Mouse (Mus musculus): ENCODE data around the gene Dctn2.
A peak's percentile ranks its signal among the peaks of the same experiment; 100 is the strongest.

The Dctn2 gene

DNA sequence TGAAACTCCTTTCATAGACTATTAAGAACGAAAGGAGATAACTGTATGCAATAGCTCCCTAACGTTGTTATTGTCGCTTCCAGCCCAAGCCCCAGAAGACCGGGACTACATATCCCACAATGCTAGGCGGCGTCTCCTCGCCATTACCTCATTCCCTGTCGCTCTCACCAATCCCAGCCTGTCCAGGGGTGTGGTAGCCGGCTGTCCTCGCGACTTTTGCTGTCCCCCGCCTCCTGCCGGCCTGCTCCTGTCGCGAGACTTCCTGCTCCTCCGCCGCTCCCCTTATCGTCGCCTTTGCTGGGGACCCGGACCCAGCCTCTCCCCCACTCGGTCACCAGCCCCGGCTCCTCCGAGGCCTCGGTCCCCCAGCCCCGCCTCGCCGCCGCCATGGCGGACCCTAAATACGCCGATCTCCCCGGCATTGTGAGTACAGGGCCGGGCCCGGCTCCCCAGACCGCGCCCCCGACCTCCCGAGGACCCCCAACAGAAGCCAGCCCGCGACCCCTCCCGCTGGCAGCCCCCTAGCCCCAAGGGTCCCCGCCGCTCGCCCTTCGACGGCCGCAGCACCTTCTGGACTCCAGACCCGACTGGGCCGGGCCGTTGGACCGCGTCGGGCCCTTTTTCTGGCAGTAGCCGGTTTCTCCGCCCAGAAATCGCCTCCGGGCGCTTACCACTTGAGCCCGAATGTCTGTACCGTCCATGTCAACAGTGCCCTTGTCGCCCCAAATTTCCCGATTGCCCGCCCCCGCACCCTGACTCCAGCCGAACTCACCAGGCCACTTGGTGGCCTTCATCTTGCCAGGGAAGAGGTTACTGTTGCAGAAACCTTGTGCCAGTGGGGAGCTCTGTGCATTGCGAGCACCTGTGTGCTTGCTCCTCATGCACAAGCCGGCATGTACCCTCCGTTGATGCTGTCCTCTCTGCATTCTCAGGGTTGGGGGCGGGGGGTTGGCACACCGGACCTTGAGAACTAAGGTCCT, at the start of gene Dctn2:
Gene Dctn2 (plus strand): TSS at position 257 of the 980 bp plus-strand sequence.
- DNase-seq (ENCODE audit: low spot score), result peak; percentile 96

DNA sequence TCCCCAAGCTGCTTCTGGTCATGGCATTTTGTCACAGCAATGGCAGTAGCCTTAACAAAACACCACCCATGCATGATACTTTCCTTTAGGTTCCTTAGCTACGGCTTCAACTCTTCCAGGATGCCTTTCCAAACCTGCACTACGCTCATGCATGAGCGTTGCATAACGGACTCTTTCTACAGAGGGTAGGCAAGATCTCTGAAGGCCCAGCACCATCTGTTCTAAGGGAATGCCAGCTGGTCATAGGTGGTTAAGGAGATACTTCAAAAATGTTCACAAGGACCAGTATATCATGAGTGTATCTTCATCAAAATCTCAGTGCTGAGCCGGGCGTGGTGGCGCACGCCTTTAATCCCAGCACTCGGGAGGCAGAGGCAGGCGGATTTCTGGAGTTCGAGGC, 49.7 kb upstream of the Dctn2 start:
- no peak for DNase-seq (ENCODE audit: low spot score)

DNA sequence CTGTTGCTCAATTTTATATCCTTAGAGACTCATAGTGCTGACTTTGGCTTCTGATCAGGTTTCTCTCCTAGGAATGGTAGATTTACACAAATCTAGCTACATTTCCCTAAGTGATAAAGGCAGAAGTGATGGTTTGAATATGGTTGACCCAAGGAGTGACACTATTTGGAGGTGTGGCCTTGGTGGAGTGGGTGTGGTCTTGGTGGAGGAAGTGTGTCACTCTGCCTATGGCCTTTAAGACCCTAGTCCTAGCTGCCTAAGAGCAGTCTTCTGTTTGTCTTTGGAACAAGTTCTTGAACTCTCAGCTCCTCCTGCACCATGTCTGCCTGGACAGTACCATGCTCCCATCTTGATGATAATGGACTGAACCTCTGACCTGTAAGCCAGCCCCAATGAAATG, 49.0 kb upstream of the Dctn2 start:
- DNase-seq (ENCODE audit: low spot score), result no peak

DNA sequence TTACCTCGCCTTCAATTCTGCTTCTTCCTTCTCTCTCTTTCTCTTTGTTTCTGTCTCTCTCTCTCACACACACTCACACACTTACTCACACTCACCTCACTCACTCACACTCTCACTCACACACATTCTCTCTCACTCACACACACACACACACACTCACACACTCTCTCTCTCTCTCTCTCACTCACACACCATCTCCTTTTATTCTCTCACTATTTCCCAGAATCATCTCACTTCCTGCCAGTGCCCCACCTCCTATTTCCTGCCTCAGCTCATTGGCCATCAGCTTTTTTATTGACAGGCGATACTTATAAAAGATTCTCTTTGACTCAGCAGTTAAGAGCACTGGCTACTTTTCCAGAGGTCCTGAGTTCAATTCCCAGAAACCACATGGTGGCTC, 47.8 kb upstream of the Dctn2 start:
- DNase-seq (ENCODE audit: low spot score), result no peak

DNA sequence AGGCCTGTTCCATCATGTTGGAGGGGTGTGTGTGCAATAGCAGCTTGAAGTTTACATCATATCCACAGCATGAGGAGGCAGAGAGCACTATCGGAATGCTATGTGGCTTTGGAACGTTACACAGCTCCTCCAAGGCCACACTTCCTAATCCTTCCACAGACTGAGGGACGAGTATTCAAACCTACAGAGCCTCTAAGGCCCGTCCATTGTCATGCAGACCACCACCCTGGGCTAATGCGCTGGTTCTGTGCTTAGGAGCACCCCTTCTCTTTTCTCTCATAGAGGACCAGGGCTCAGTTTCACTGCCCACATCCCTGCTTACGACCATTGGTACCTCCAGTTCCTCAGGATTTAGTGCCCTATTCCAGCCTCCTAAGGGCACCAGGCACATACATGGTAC, 41.0 kb upstream of the Dctn2 start:
- DNase-seq (ENCODE audit: low spot score), result no peak

DNA sequence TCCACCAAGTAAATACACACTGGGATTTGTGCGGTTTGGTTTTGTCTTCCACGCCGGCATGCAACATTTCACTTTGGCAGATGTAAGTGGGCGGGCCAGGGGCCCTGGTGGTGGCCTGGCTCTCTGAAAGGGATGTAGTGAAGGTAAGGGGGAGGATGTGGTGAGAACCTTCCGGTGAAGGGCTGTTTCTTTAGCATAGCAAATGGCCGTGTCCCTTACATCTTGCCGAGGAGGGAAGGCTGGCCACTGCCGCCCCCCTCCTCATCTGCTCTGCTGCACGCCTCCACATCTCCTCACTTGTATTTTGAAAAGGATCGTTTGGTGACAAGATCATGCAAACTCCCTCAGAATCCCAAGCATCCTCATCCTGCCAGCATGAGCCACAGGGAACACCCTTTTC, 40.4 kb upstream of the Dctn2 start:
- DNase-seq (ENCODE audit: low spot score), result no peak

DNA sequence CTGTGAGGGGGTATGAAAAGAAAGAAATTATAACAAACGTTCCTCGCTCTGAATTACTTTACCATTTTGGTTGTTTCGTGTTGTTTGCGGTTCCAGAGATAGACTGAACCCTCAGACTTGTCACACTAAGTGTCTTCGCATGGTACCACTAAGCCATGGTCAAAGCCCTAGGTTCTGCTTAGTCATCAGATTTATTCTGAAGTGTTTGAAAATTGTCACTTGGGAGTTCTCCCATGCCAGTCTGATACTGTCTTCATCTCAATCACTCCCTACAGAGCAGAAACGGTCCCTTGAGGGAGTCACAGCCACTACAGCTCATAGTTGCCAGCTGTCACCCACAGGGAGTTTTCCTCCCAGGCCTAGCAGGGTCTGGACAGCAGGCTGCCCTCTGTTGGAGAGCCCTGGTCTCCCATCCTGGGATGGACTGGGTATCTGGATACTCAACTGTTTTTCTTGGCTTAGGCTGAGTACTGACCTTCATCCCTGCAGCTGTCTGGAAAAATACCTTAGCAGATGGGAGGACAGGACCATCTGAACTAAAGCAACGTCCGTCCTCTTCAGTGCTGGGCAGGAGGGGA, 39.8 kb upstream of the Dctn2 start:
- DNase-seq (ENCODE audit: low spot score), result no peak

DNA sequence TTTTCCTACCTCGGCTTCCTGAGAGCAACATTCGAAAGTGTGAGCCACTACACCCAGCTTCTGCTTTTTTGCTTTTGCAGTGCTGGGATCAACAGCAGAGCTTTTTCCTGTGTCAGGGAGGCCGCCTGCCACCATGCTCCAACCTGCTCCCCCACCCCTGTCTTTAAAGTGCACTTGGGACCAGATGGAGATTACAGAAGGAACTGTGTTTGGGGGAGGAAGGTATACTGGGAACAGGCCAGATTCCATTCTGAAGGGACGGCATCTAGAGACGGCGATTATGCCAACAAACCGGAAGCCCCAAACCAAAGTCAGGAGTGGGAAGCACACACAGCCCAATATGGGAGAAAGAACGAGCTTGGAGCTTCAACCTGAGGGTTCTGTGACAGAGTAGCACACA, 39.0 kb upstream of the Dctn2 start:
- DNase-seq (ENCODE audit: low spot score), result no peak

DNA sequence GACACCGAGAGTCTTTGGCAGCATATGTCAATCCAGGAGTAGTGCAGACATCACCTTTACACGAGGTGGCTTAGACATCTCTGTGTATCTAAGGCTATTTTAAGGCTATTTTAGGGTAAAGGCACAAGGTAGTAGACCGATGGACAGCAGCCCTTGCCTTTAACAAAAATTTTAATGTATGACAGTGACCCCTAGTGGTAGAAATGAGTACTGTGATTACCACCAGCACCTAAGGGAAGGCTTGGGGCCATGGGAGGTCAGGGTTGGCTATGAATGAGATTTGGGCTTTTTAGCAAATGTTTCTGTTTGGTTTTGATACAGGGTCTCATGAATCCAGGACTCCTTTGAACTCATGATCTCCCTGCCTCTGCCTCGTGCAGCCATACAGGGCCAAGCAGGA, 37.3 kb upstream of the Dctn2 start:
- DNase-seq (ENCODE audit: low spot score), result peak; percentile 69

DNA sequence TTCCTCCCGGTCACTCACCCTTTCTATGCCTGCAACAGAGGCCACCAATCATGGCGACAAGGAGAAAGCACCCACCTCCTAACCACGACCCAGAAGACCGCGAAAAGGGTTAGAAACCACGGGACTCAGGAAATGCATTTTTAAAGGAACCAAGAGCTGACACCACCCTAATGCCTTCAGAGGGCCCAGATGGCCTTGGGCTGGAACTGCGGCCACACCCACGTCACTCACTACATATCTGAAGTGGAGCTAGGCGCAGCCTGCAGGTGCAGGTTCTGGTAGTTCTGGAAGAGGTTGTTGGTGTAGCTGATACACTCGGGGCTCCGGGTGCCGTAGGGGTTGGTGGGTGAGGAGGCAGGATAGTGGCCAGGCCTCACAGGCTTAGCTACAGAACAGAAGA, 35.5 kb upstream of the Dctn2 start:
- no peak for DNase-seq (ENCODE audit: low spot score)

DNA sequence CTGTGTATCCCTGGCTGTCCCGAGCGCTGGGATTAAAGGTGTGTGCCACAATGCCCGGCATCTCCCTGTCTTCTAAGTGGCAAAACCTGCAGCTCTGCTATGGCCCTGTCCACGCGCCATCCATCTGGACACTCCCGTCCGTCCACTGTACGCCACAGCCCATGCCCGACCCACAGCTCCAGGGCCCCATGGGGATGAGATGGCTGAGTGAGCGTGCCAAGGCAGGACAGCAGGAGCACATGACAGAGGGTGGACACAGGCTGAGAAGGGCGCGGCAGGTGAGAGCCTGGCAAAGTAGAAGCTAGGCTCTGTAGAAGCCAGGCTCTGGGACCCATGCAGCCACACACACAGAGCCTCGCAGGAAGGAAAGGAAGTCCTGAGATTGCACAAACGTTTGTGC, 34.4 kb upstream of the Dctn2 start:
- DNase-seq (ENCODE audit: low spot score), result no peak

DNA sequence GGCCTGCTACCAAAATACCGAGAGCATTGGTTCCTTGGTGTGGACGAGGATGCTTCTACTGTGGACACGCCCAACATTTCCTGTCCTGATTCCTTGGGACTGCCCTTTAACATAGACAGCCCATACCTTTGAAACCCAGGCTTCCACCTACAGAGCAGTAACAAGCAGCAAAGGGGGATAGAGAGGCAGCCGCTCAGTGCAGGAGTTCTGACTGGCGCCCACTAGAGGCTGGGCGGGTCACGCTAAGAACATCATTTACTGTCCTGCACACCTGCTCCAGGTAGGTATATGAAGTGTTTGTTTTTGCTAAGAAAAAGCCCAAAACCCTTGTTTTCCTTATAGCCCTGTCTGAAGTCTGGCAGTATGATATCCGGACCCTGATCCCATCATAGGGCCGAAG, 33.0 kb upstream of the Dctn2 start:
- DNase-seq (ENCODE audit: low spot score), result no peak

DNA sequence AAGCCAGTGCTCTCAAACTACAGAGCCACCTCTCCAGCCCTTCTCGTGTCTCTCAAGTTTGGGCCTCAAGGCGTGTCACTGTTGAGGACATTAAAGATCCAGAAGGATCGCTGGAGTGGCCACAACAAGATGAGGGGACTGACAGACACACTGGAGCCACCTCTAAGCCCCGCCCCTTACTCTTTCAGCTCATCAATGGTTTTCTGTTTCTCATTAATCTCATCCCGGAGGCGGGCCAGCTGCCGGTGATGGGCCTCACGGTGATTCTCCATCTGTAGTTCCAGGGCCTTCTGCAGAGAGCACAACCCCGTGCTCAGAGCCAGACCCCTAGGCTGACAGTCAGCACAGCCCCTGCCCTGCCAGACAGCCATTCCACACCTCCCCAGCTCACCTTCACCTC, 29.6 kb upstream of the Dctn2 start:
- DNase-seq (ENCODE audit: low spot score), result no peak

DNA sequence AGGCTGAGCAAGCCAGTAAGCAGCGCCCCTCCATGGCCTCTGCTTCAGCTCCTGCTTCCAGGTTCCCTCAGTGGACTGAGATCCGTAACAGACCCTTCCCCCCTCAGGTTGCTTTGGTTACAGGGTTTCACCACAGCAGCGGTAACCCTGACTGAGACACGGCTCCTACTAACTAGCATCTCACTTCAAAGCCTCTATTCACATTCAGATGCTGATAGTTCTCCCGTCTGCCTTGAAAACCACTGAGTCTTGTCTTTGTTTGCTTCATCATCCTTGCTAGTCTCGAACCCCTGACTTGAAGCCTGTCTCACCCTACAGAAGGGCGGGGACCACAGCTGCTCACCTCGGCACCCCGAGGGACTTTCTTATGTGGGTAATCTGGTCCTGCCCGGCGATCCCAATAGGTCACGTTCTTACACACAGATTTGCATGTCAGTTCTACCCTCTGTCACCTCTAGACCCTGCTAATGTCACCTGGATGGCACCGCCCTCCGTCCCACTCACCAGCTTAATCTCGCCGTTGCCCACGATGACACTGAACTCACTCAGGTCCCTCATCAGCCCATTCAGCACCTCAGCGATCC, 27.8 kb upstream of the Dctn2 start:
- DNase-seq (ENCODE audit: low spot score), result no peak

DNA sequence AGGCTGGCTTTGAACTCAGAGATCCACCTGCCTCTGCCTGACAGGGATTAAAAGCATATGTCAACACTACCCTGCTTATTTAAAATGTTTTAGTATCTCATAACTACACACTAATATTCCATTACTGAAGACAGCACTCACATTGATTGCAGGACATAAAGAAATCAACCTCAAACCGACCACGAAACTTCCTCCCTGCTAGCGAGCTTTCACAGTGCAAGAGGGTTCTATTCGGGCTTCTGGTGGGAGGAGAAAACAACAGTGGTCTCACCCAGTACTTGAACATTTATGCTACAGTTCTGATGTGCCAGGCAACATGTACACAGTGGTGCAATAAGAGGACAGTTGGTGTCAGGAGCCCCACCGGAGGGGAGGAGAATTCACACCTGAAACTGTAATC, 15.4 kb upstream of the Dctn2 start:
- DNase-seq (ENCODE audit: low spot score), result no peak

DNA sequence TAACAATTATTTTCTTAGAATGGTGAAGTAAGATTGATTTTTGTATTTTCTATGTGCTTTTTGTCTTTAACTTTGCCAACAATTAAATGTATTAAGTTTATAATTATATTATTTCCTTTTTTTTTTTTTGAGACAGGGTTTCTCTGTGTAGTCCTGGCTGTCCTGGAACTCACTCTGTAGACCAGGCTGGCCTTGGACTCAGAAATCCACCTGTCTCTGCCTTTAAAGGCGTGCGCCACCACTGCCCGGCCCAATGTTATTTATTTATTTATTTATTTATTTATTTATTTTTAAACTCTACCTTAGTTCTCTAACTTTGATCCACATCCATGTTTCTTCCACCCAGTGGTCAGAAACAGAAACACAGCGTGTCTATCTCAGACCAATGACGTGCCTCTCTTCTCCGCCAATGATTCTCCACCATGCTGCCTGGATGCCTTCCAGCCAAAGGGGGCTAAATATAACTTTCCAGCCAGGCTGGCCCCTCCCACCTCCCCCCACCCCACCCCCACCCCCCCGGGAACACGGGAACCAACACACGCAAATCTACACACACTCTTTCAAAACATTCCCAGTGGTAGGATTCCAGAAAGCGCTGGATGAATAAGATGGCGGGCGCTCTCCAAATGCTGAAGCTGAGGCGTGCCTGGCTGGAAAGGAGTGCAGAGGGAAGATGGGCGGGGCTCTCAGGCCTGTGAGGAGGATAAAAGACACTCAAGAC, 10.4 kb upstream of the Dctn2 start:
- no peak for DNase-seq (ENCODE audit: low spot score)

DNA sequence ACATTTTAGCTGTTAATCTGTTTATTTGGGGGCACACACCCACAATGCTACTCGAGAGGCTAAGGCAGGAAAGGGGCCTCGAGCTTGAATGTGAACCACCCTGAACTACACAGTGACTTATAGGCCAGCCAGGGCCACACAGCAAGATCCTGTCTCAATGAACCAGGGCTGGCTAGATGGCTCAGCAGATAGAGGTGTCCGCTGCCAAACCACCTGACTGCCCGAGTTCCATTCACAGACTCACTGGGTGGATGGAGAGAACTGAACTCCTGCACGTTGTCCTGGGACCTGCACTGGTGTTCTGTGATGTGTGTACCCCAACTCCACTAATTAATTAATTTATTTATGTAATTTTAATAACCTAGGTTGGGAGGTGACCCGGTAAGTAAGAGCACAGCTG, 8.4 kb upstream of the Dctn2 start:
- DNase-seq (ENCODE audit: low spot score), result no peak

DNA sequence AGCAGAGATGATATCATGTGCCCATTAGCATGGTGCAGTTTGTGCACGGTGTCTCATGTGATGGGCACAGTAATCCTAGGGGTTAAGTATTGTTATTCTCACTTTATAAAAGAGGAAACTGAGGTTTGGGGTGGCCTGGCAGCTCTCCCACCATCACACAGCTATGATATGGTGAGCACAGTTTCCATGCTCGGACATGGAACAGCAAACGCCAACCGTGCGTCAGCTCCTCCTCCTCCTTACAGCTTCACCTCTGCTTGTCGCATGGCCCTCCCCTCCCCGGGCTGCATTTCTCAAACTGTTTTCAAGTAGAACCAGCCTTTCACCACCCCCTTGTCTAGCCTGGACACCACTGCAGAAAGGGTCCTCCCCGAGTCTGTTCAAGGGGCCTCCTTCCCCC, 7.7 kb upstream of the Dctn2 start:
- DNase-seq (ENCODE audit: low spot score), result no peak

DNA sequence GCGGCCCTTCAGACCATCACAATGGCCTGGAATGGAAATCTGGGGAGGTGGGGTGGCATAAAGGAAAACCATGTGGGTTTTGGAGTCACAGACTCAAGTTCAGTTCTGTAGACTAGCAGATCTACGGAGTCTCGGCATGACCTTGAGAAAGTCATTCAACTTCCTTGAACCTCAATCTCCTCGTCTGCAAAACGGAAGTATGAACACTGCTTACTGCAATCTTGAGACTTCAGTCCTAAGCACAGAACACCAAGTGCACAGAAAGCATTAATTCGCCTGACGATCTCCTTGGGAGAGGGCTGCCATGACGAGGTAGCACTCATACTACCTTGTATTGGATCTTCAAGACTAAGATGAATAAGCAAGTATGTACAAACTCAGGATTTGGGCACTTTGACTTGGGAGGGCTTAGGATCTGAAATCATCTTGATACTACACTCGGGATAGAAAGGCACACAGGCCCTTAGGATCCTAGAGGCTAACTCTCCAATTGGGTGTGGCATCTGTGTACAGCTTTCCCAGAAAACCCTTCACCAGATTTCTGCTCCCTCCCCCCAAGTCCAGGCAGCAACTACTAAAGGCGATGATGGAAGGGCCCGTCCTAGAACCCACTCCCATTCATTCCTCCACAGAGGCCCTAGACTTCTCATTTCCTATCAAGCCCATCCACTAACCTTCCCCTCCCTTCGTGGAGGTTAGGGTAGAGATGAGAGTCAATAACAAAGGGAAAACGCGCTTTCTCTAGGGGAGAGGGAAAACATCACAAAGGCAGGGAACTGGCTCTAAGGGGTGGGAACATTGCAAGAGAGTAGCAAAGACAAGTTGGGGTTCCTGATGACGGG, 4.2 kb upstream of the Dctn2 start:
- DNase-seq (ENCODE audit: low spot score), result no peak

DNA sequence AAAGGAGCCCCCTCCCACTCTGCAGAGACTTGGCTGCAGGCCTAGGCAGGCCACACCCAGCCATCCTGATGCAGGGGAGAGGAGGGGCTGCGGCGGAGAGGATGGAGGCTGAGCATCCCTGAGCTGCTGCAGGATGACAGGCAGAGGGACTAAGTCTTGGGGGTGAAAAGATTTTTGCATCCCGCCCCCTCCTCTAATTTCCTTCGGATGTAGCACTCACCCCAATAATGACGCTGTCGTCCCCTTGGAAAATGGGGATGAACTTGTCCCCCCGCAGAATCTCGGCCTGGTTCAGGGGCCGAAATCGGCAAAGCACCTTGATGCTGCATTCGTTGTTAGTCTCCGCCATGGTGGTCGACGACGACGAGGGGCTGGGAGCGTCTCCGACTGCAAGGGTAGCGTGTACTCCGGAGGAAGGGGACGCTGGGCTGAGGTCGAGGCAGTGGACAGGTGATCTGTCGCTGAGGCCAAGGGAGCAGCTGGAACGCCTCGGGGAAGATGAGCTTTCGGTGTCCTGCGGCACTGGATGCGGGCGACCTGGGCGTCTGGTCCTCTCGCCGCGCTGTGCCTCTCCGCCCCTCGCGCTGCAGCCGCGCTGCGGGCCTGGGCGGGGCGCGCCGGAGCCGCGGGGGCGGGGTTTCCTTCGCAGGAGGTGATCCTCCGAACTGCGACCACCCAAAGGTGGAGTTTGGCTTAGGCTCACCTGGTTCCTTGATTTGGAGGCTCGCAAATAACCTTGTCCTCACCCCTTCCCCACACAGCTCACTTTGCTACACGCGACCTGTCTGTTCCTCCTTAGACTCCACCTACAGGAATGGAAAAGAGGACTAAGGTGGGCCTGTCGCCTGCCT, 3.4 kb upstream of the Dctn2 start, which contains the start of gene Kif5a:
Gene Kif5a (minus strand): TSS at position 801 of the 851 bp plus-strand sequence.
- DNase-seq (ENCODE audit: low spot score), result peak; percentile 68

DNA sequence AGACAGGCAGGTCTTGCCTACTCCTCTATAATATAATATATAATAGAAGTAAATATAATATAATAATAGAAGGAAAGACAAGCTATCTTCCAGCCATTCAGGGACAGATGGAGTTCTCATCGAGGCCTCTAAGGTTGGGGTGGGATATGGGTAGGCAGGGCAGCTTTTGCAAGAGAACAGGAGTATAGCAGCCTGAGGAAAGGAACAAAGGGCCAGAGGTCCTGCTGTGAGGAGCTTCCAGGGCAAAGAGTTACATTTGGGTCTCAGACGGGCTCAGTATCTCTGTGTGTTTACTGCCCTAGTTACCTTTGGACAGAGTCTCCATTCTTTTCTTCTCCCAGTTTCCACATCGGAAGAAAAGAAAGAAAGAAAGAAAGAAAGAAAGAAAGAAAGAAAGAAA, 2.5 kb upstream of the Dctn2 start:
- no peak for DNase-seq (ENCODE audit: low spot score)
